Mouse (Mus musculus) bone marrow macrophage, adult 2 months (primary cell): ENCODE data around the gene Fancf.

Experiments used
- CTCF ChIP-seq: IDR thresholded peaks from 2 replicates; pipeline ENCODE4 v1.5.1; 2012; ENCODE audit warnings: low read depth, mild to moderate bottlenecking, low read length, moderate library complexity
- POLR2A ChIP-seq: IDR thresholded peaks from 2 replicates; pipeline ENCODE4 v1.6.1; 2012; ENCODE audit warnings: mild to moderate bottlenecking, low read depth, low read length, borderline replicate concordance

GRCm38 (mm10) chr7:51878730-51879129 lies 16.7 kb upstream of the Fancf start:
- no peak for TF ChIP-seq CTCF
- no peak for TF ChIP-seq POLR2A
